Mouse (Mus musculus) neural tube, embryonic 11.5 days (tissue): Measurements from ENCODE around the gene Adgrv1. TPM values are rescaled to one million over a fixed set of nuclear protein-coding genes. Genes with fewer than 3 reads are reported as not detected.
"Not testable (repeated sequence)": the region's sequence is repeated elsewhere in the genome, so short reads cannot be mapped to it uniquely, and the experiment has no call there.

ENCODE experiments used
- ATAC-seq: fragments of 200-750 bp; cut with Nextera tagmentation; 2 replicates; pipeline ENCODE4 v1.8.0; 2017; ENCODE audit warnings: moderate number of reproducible peaks, mild to moderate bottlenecking, moderate TSS enrichment, moderate library complexity; ENCODE audit not compliant: insufficient read depth, low FRiP score, low TSS enrichment
- DNase-seq: peaks from one replicate; pipeline ENCODE4 v3.0.0-alpha.2; 2015; ENCODE audit warnings: low spot score
- H3K27ac ChIP-seq: fragments of 300-500 bp; sonication (generic); 2 replicates; pipeline ENCODE4 v1.5.1; 2014; ENCODE audit warnings: low read depth, mild to moderate bottlenecking, low read length
- H3K27me3 ChIP-seq: fragments of 300-500 bp; sonication (generic); 2 replicates; pipeline ENCODE4 v1.6.1; 2014; ENCODE audit warnings: mild to moderate bottlenecking, low read length, mixed read lengths; ENCODE audit not compliant: control insufficient read depth, insufficient read depth
- H3K36me3 ChIP-seq: fragments of 300-500 bp; sonication (generic); 2 replicates; pipeline ENCODE4 v1.6.1; 2014; ENCODE audit warnings: mild to moderate bottlenecking, low read length, moderate library complexity, mixed read lengths; ENCODE audit not compliant: control insufficient read depth, insufficient read depth
- H3K4me1 ChIP-seq: fragments of 300-500 bp; sonication (generic); 2 replicates; pipeline ENCODE4 v1.6.1; 2014; ENCODE audit warnings: low read length, mixed read lengths; ENCODE audit not compliant: control insufficient read depth, insufficient read depth
- H3K4me2 ChIP-seq: fragments of 300-500 bp; sonication (generic); 2 replicates; pipeline ENCODE4 v1.6.1; 2014; ENCODE audit warnings: low read depth, mild to moderate bottlenecking, moderate library complexity
- H3K4me3 ChIP-seq: fragments of 300-500 bp; sonication (generic); 2 replicates; pipeline ENCODE4 v1.5.1; 2014; ENCODE audit warnings: low read depth, low read length
- H3K9ac ChIP-seq: fragments of 300-500 bp; sonication (generic); 2 replicates; pipeline ENCODE4 v1.6.1; 2014; ENCODE audit warnings: mild to moderate bottlenecking, low read length
- H3K9me3 ChIP-seq: fragments of 300-500 bp; sonication (generic); 2 replicates; pipeline ENCODE4 v1.6.1; 2016; ENCODE audit warnings: low read length; ENCODE audit not compliant: control insufficient read depth
- WGBS: fragments of 180-500 bp; shearing (Covaris S2); extraction: QIAGEN DNeasy Blood & Tissue Kit; methylation state at CpG from one replicate; pipeline ENCODE4 v1.1.7; 2014; 5-methylcytosine and 5-hydroxymethylcytosine counted together
- polyA plus RNA-seq: library from polyadenylated mRNA; unstranded; fragments of >200 nt; fragmentation: Nextera tagmentation; extraction: Ambion mirVana; gene quantifications from 2 replicates; pipeline ENCODE4 v1.2.1, GENCODE M21; 2014

The Adgrv1 gene
- polyA plus RNA-seq, 1 experiment from 2014 or later, result 35.1 TPM

GRCm38 (mm10) chr13:81282193-81282592 lies 350.8 kb downstream of the Adgrv1 start:
- Histone ChIP-seq H3K36me3 (no peaks in the 10 kb centered on the region), H3K4me1 (no peaks in the 10 kb centered on the region), H3K27ac (no peak overlapping the region), H3K9ac (no peak overlapping the region), H3K4me3 (no peak overlapping the region), H3K27me3 (no peaks in the 10 kb centered on the region), H3K9me3 (no peaks in the 10 kb centered on the region), H3K4me2 (no peak overlapping the region)
- ATAC-seq (no peak), DNase-seq (no peak)
- 74% methylated on average over 6 of the region's 6 CpGs for WGBS

GRCm38 (mm10) chr13:81280650-81281229 lies 352.2 kb downstream of the Adgrv1 start:
- H3K27ac ChIP-seq, result no peak overlapping the region
- DNase-seq (no peak), ATAC-seq (no peak)
- WGBS, result 93% methylated on average over 1 of the region's 1 CpGs
- no peaks in the 10 kb centered on the region for H3K27me3 ChIP-seq
- H3K4me3 ChIP-seq, result no peak overlapping the region
- no peaks in the 10 kb centered on the region for H3K36me3 ChIP-seq
- no peak overlapping the region for H3K4me2 ChIP-seq
- no peak overlapping the region for H3K9ac ChIP-seq
- H3K4me1 ChIP-seq, result no peaks in the 10 kb centered on the region
- H3K9me3 ChIP-seq, result no peaks in the 10 kb centered on the region

- no peak overlapping the region for H3K4me2 ChIP-seq
- H3K9ac ChIP-seq, result no peak overlapping the region
- no peaks in the 10 kb centered on the region for H3K36me3 ChIP-seq
- WGBS, result 82% methylated on average over 5 of the region's 5 CpGs
- ATAC-seq (no peak), DNase-seq (no peak)
- H3K27me3 ChIP-seq, result no peaks in the 10 kb centered on the region
- H3K27ac ChIP-seq, result no peak overlapping the region
- no peaks in the 10 kb centered on the region for H3K9me3 ChIP-seq
- no peaks in the 10 kb centered on the region for H3K4me1 ChIP-seq
- no peak overlapping the region for H3K4me3 ChIP-seq
Measured at GRCm38 (mm10) chr13:81279351-81279736, 353.6 kb downstream of the Adgrv1 start.

- no peaks in the 10 kb centered on the region for H3K36me3 ChIP-seq
- H3K27me3 ChIP-seq, result no peaks in the 10 kb centered on the region
- ATAC-seq (no peak), DNase-seq (no peak)
- no peak overlapping the region for H3K4me2 ChIP-seq
- no peaks in the 10 kb centered on the region for H3K4me1 ChIP-seq
- no peaks in the 10 kb centered on the region for H3K9me3 ChIP-seq
- H3K9ac ChIP-seq, result no peak overlapping the region
- no peak overlapping the region for H3K27ac ChIP-seq
- 79% methylated on average over 2 of the region's 2 CpGs for WGBS
- no peak overlapping the region for H3K4me3 ChIP-seq
Measured at GRCm38 (mm10) chr13:81278669-81279350, 354.1 kb downstream of the Adgrv1 start.

- DNase-seq, result no peak
- Histone ChIP-seq H3K9me3 (no peaks in the 10 kb centered on the region), H3K4me2 (no peak overlapping the region), H3K36me3 (no peaks in the 10 kb centered on the region), H3K4me1 (no peaks in the 10 kb centered on the region), H3K27ac (no peak overlapping the region), H3K4me3 (no peak overlapping the region), H3K27me3 (no peaks in the 10 kb centered on the region), H3K9ac (no peak overlapping the region)
- WGBS, result 93% methylated on average over 1 of the region's 1 CpGs
- no peak for ATAC-seq
Measured at GRCm38 (mm10) chr13:81273837-81274236, 359.1 kb downstream of the Adgrv1 start.

GRCm38 (mm10) chr13:81270396-81270795 lies 362.6 kb downstream of the Adgrv1 start:
- H3K4me3 ChIP-seq, result no peak overlapping the region

GRCm38 (mm10) chr13:81269056-81269455 lies 363.9 kb downstream of the Adgrv1 start:
- Histone ChIP-seq H3K4me1 (no peaks in the 10 kb centered on the region), H3K9me3 (no peaks in the 10 kb centered on the region), H3K36me3 (no peaks in the 10 kb centered on the region), H3K27me3 (no peaks in the 10 kb centered on the region), H3K4me2 (no peak overlapping the region), H3K27ac (no peak overlapping the region), H3K9ac (no peak overlapping the region), H3K4me3 (no peak overlapping the region)
- ATAC-seq, result no peak
- WGBS, result 84% methylated on average over 6 of the region's 6 CpGs
- no peak for DNase-seq

More at GRCm38 (mm10) chr13:81270396-81270795, 362.6 kb downstream of the Adgrv1 start:
- H3K36me3 ChIP-seq, result no peaks in the 10 kb centered on the region
- no peaks in the 10 kb centered on the region for H3K4me1 ChIP-seq
- H3K9me3 ChIP-seq, result no peaks in the 10 kb centered on the region
- no peak overlapping the region for H3K27ac ChIP-seq
- no peak overlapping the region for H3K4me2 ChIP-seq
- H3K27me3 ChIP-seq, result no peaks in the 10 kb centered on the region
- 89% methylated on average over 6 of the region's 6 CpGs for WGBS
- ATAC-seq, result no peak
- no peak for DNase-seq
- H3K9ac ChIP-seq, result no peak overlapping the region

- ATAC-seq, H3K27me3 ChIP-seq, H3K4me1 ChIP-seq, H3K4me3 ChIP-seq, DNase-seq, H3K4me2 ChIP-seq, H3K36me3 ChIP-seq, H3K27ac ChIP-seq, H3K9me3 ChIP-seq, H3K9ac ChIP-seq: not testable (repeated sequence)
- WGBS, result 81% methylated on average over 4 of the region's 4 CpGs
Measured at GRCm38 (mm10) chr13:81267489-81267888, 365.5 kb downstream of the Adgrv1 start.

- DNase-seq, result no peak
- no peak for ATAC-seq
- H3K4me3 ChIP-seq, result no peak overlapping the region
- no peaks in the 10 kb centered on the region for H3K36me3 ChIP-seq
- no peak overlapping the region for H3K27ac ChIP-seq
- no peaks in the 10 kb centered on the region for H3K9me3 ChIP-seq
- no peaks in the 10 kb centered on the region for H3K4me1 ChIP-seq
- no peak overlapping the region for H3K9ac ChIP-seq
- no peak overlapping the region for H3K4me2 ChIP-seq
- WGBS, result 97% methylated on average over 1 of the region's 1 CpGs
- H3K27me3 ChIP-seq, result no peaks in the 10 kb centered on the region
Measured at GRCm38 (mm10) chr13:81264465-81264864, 368.5 kb downstream of the Adgrv1 start.
